Mouse (Mus musculus) WW6 (cell line): ENCODE measurements around the gene 1110008P14Rik.

Experiments used
- DNase-seq: peaks from one replicate; pipeline ENCODE4 v3.0.0-alpha.2; 2013; ENCODE audit warnings: low read depth, low spot score

1110008P14Rik gene

DNA sequence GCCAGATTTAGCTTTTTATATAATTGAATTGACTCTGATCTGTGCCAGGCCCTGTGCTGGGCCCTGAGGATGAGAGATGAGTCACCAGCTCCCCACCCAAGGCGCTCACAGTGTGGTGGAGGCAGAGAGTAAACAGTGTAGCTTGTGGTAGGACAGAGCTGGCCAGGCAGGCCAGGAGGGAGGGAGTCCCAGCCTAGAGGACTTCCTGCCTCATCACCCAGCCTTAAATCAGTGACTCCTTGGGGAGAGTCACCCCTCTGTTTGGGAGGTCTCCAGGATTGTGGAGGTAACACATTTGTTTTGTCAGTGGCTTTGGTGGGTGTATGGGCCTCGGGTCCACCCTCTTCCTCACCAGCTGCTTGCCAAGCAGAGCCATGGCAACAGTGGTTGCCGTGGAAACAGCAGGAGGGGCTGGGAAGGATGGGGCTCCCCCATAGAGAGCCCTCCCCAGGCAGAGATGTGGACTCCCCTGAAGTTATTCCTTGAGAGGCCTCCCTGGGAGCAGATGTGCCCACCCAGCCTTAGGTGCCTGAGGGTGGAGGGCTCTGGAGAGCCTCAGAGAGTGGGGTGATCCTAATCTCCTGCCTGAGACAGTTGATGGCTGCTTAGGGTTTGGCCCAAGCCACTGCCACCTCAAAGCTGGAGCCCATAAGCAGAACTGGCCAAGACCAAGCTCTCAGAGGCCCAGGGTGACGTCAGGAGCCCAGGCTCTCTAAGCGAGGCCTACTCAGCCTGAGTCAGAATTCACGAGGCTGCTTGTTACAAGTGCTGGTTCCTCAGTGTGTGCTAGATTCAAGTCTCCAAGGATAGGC, 39.0 kb downstream of the 1110008P14Rik start:
- DNase-seq, result no peak

DNA sequence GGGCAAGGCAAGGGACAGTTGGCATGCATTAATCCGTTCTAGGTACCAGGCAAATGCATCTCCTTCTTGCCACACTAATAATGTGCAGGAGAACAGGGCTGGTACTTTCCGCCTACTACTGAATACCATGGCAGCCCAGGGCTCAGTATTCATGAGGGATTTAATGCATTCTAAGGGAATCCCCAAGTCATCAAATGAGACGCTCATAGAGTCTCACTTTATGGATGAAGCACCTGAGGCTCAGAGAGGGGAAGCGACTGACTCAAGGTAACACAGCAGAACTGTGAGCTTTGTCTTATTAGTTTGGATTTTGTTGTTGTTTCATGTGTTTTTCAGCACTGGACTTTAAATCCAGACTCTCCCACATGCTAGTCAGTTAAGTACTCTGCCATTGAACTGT, 39.7 kb downstream of the 1110008P14Rik start:
- no peak for DNase-seq

DNA sequence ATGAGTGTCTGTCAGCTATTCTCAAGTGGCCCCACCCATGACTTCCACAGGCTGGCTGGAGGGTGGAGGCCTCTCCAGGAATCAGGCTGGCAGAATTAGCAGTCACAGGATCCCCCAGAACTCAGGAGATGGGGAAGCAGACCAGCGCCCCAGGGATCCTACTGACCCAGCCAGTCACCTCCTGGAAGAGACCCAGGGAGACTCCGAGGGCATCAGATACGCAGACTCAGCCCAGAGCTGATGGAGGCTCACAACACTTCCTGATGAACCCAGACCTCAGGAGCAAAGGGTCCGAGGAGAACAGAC, 40.2 kb downstream of the 1110008P14Rik start:
- DNase-seq, result no peak

DNA sequence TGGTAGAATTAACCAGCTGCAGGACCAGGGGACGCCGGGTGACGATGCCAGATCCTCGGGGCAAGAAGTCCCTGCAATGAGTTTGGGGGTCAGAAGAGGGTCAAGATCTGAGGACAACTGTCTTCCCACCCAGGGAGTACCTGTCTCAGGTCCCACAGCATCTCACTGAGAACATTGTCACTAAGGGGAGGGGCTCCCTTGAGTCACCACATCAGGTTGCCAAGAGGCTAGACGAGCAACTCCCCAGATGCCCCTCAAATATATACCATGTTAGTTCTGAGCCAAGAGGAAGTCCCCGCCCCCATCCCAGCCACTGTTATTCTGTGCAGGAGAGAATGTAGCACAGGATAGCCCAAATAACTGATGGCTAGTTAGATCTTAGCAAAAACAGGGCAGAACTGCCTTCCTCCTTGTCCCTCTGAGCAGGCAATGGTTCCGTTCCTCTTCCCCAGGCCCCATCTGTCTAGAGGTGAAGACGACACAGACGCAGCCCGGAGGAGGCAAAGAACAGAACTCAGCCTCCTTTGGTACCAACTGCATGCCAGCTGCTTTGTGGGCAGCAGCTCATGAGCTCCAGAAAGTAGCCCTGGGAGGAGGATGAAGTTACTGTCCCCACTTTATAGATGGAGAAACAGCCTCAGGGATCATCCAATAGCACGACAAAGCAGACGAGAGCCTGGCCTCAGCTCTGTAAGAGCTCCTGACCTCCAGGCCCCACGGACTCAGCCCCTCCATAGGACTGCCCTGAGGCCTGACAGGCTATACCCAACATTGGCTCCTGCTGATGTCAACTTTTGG, 40.7 kb downstream of the 1110008P14Rik start:
- DNase-seq, result no peak

DNA sequence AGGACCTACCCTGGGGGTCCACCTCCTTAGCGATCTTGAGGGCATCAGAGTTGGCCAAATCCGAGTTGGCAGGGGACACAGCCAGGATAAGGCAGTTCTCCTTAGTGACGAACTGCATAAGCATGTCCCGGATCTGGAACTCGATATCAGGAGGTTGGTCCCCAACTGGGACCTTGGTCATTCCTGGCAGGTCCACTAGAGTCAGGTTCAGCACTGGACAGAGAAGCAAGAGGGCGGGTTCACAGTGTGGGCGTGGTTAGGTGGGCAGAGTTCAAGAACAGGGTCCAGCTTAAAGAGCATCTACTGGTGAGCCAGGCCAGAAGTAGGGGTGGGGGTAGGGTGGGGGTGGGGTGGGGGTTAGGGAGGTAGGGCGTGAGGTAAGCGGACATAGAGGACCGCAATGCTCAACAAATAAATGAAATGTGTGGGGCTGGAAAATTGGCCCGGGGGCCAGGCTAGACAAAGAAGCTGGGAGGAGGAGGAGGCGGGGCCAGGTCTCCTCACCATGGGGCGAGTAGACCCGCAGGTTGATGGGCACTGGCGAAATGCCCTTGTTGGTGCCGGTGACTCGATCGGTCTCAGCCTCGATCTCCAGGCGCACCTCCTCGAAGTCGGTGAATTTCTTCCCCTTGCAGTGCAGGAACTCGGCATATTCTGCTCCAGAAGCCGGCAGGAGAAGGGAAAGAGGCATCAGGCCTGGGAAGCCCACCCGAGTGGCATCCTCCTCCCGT, 41.7 kb downstream of the 1110008P14Rik start:
- no peak for DNase-seq

DNA sequence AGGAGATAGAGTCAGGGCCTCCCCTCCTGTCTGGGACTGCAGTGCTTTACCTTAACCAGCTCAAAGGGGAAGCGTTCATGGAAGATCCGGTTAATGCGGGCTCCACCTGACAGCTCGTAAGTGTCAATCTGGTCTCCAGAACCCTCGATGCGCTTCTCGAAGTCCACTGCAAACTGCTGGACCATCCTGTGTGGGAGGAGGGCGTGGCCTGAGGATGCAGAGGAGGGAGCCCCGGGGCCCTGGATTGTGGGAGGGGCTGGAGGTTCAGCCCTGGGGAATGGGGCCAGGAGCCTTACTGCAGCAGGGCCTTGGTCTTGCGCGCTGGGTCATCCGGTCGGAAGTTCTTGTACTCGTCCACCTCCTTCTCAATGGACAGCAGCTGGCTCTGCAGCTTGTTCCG, 45.9 kb downstream of the 1110008P14Rik start:
- DNase-seq, result no peak

DNA sequence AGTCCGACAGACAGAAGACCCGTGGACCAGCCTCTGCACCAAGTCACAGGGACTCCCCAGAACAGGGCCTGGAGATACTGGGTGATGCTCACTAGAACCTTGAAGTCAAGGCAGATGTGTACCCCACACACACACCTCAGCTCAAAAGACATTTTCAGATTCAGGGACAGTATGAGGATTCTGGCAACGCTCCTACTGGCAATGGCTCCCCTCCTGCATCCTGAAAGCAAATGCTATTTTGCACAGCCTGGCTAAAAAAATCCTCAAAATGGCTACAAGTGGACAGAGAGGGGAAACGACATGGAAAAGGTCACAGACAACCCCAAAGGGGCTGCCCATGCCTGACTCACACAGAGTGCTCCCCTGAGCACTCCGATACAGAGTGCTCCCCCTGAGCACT, 49.6 kb downstream of the 1110008P14Rik start:
- no peak for DNase-seq

DNA sequence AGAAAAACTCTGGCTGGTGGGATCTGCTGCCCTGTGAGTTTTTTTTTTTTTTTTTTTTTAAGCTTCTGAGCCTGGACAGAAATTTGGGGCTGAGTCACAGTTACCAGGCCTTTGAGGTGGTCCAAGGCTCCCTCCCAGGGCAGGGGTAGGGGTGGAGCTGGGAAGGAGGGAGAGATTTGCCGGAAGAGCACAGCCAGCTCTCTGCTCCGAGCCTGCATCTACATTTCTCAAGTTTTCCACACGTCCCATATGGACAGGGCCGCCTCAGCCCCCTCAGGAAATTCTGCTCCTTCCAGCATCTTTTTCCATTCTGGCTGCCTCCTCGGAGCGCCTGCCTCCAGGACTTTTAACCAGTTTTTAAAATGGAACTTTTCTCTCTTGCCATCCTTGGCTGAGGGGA, 52.2 kb downstream of the 1110008P14Rik start:
- no peak for DNase-seq

DNA sequence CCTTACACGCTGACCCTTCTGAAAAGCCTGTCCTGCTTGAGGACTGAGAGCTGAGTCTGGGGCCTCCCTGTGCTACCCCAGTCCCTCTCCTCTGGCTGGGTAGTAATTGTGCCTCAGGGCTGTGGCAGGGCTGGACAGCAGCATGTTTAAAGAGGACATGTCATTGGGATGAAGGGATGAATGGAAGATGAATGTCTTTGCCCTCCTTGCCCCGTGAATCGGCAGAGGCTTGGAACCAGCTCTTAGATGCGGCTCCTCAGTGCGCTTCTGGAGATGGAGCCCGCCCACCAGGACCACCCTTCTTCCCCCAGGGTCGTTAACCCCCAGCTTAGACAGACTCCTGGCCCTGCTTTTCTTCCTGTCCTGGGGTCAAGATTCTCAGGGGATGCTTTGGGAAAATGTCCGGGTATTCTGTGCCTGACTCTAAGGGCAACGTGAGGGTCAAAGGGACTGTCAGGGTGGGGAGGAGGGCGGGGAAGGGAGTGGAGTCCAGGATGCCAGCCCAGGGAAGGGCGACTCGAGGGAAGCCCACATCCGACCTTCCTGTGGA, 52.8 kb downstream of the 1110008P14Rik start:
- DNase-seq, result no peak

DNA sequence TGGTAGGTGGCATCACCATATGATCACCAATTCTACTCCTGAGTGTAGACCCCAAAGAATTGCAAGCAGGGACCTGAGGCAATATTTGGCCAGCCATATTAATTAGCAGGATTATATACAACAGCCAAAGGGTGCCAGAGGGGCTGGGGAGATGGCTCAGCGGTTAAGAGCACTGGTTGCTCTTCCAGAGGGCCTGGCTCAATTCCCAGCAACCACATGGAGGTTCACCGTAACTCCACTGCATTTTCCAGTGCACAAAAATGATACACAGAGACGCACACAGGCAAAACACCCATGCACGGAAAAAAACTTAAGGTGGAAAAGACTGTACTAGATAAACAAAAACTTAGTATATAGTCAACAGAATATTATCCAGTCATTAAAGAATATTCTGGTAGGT, 54.5 kb downstream of the 1110008P14Rik start:
- no peak for DNase-seq
